Mouse (Mus musculus): ENCODE results near the gene Slc44a1. TPM values are rescaled to one million over a fixed set of nuclear protein-coding genes. Genes with fewer than 3 reads are reported as not detected.

Gene Slc44a1
- polyA plus RNA-seq, 1 experiment from 2014 or later: 37.3 TPM

GRCm38 (mm10) chr4:53516011-53516532 lies 75.9 kb downstream of the Slc44a1 start:
- 0 out of 2 replicates have a peak, but pooled peaks cover 5% of the 10 kb centered on the region for H3K36me3 ChIP-seq
- H3K9ac ChIP-seq: no peak overlapping the region
- no peak overlapping the region for H3K4me3 ChIP-seq
- ATAC-seq (ENCODE audit: insufficient number of reproducible peaks, insufficient read depth, low FRiP score, low TSS enrichment, low read depth): no peak
- H3K4me2 ChIP-seq: no peak overlapping the region
- 69% methylated on average over 6 of the region's 6 CpGs for WGBS
- peaks cover 37% of the 10 kb centered on the region for H3K4me1 ChIP-seq
- no peaks in the 10 kb centered on the region for H3K9me3 ChIP-seq
- H3K27me3 ChIP-seq: no peaks in the 10 kb centered on the region
- H3K27ac ChIP-seq: no peak overlapping the region

- ATAC-seq (ENCODE audit: insufficient number of reproducible peaks, insufficient read depth, low FRiP score, low TSS enrichment, low read depth): no peak
- H3K9me3 ChIP-seq: no peaks in the 10 kb centered on the region
- 97% methylated on average over 2 of the region's 2 CpGs for WGBS
- no peak overlapping the region for H3K4me2 ChIP-seq
- H3K4me3 ChIP-seq: no peak overlapping the region
- no peaks in the 10 kb centered on the region for H3K27me3 ChIP-seq
- H3K9ac ChIP-seq: no peak overlapping the region
- H3K27ac ChIP-seq: no peak overlapping the region
- 0 out of 2 replicates have a peak, but pooled peaks cover 5% of the 10 kb centered on the region for H3K36me3 ChIP-seq
- peaks cover 8% of the 10 kb centered on the region; the same call in 1 of the 2 replicates for H3K4me1 ChIP-seq
These were observed 79.2 kb downstream of the Slc44a1 start for GRCm38 (mm10) chr4:53519429-53519828.

- 0 out of 2 replicates have a peak, but pooled peaks cover 5% of the 10 kb centered on the region for H3K36me3 ChIP-seq
- no peak for ATAC-seq (ENCODE audit: insufficient number of reproducible peaks, insufficient read depth, low FRiP score, low TSS enrichment, low read depth)
- H3K27ac ChIP-seq: no peak overlapping the region
- no peaks in the 10 kb centered on the region for H3K9me3 ChIP-seq
- H3K4me2 ChIP-seq: no peak overlapping the region
- no peak overlapping the region for H3K9ac ChIP-seq
- H3K4me1 ChIP-seq: peaks cover 11% of the 10 kb centered on the region
- no peaks in the 10 kb centered on the region for H3K27me3 ChIP-seq
- no peak overlapping the region for H3K4me3 ChIP-seq
- WGBS: 58% methylated on average over 8 of the region's 8 CpGs
These were observed 80.8 kb downstream of the Slc44a1 start for GRCm38 (mm10) chr4:53521028-53521427.

- no peak for ATAC-seq (ENCODE audit: insufficient number of reproducible peaks, insufficient read depth, low FRiP score, low TSS enrichment, low read depth)
- Histone ChIP-seq H3K4me3 (no peak overlapping the region), H3K9me3 (no peaks in the 10 kb centered on the region), H3K27ac (no peak overlapping the region), H3K36me3 (0 out of 2 replicates have a peak, but pooled peaks cover 2% of the 10 kb centered on the region), H3K9ac (no peak overlapping the region), H3K27me3 (no peaks in the 10 kb centered on the region), H3K4me2 (no peak overlapping the region), H3K4me1 (peaks cover 15% of the 10 kb centered on the region)
- WGBS: 79% methylated on average over 8 of the region's 8 CpGs
These were observed 82.4 kb downstream of the Slc44a1 start for GRCm38 (mm10) chr4:53522655-53523054.

- 77% methylated on average over 6 of the region's 6 CpGs for WGBS
These were observed 85.3 kb downstream of the Slc44a1 start for GRCm38 (mm10) chr4:53525503-53525902.

GRCm38 (mm10) chr4:53525994-53526393 lies 85.8 kb downstream of the Slc44a1 start:
- Histone ChIP-seq H3K9me3 (no peaks in the 10 kb centered on the region), H3K27ac (no peak overlapping the region), H3K4me3 (no peak overlapping the region), H3K9ac (no peak overlapping the region), H3K27me3 (no peaks in the 10 kb centered on the region), H3K36me3 (0 out of 2 replicates have a peak, but pooled peaks cover 2% of the 10 kb centered on the region), H3K4me1 (peaks cover 15% of the 10 kb centered on the region), H3K4me2 (no peak overlapping the region)
- WGBS: 61% methylated on average over 1 of the region's 1 CpGs
- ATAC-seq (ENCODE audit: insufficient number of reproducible peaks, insufficient read depth, low FRiP score, low TSS enrichment, low read depth): no peak

More at GRCm38 (mm10) chr4:53525503-53525902, 85.3 kb downstream of the Slc44a1 start:
- no peaks in the 10 kb centered on the region for H3K27me3 ChIP-seq
- H3K9ac ChIP-seq: no peak overlapping the region
- no peaks in the 10 kb centered on the region for H3K9me3 ChIP-seq
- H3K4me3 ChIP-seq: no peak overlapping the region
- no peak for ATAC-seq (ENCODE audit: insufficient number of reproducible peaks, insufficient read depth, low FRiP score, low TSS enrichment, low read depth)
- no peak overlapping the region for H3K4me2 ChIP-seq
- 0 out of 2 replicates have a peak, but pooled peaks cover 2% of the 10 kb centered on the region for H3K36me3 ChIP-seq
- peaks cover 15% of the 10 kb centered on the region for H3K4me1 ChIP-seq
- no peak overlapping the region for H3K27ac ChIP-seq

GRCm38 (mm10) chr4:53526446-53526845 lies 86.2 kb downstream of the Slc44a1 start:
- 57% methylated on average over 2 of the region's 2 CpGs for WGBS
- Histone ChIP-seq H3K27me3 (no peaks in the 10 kb centered on the region), H3K36me3 (0 out of 2 replicates have a peak, but pooled peaks cover 2% of the 10 kb centered on the region), H3K4me1 (peaks cover 15% of the 10 kb centered on the region), H3K9me3 (no peaks in the 10 kb centered on the region), H3K9ac (no peak overlapping the region), H3K4me3 (no peak overlapping the region), H3K4me2 (no peak overlapping the region), H3K27ac (no peak overlapping the region)
- no peak for ATAC-seq (ENCODE audit: insufficient number of reproducible peaks, insufficient read depth, low FRiP score, low TSS enrichment, low read depth)

GRCm38 (mm10) chr4:53535795-53536194 lies 95.6 kb downstream of the Slc44a1 start:
- no peaks in the 10 kb centered on the region for H3K4me1 ChIP-seq
- WGBS: 90% methylated on average over 12 of the region's 12 CpGs
- no peak overlapping the region for H3K27ac ChIP-seq
- H3K36me3 ChIP-seq: no peaks in the 10 kb centered on the region; the same call in 1 of the 2 replicates
- no peaks in the 10 kb centered on the region for H3K27me3 ChIP-seq
- no peak for ATAC-seq (ENCODE audit: insufficient number of reproducible peaks, insufficient read depth, low FRiP score, low TSS enrichment, low read depth)
- no peaks in the 10 kb centered on the region for H3K9me3 ChIP-seq
- no peak overlapping the region for H3K9ac ChIP-seq
- no peak overlapping the region for H3K4me2 ChIP-seq
- H3K4me3 ChIP-seq: no peak overlapping the region

- Histone ChIP-seq H3K36me3 (peaks cover 7% of the 10 kb centered on the region), H3K4me3 (no peak overlapping the region), H3K27ac (no peak overlapping the region), H3K9ac (no peak overlapping the region), H3K9me3 (no peaks in the 10 kb centered on the region), H3K27me3 (no peaks in the 10 kb centered on the region), H3K4me2 (no peak overlapping the region), H3K4me1 (no peaks in the 10 kb centered on the region)
- no peak for ATAC-seq (ENCODE audit: insufficient number of reproducible peaks, insufficient read depth, low FRiP score, low TSS enrichment, low read depth)
These were observed 96.9 kb downstream of the Slc44a1 start for GRCm38 (mm10) chr4:53537101-53537500.

- Histone ChIP-seq H3K9ac (no peak overlapping the region), H3K27me3 (no peaks in the 10 kb centered on the region), H3K27ac (no peak overlapping the region), H3K4me3 (no peak overlapping the region), H3K4me2 (no peak overlapping the region), H3K9me3 (no peaks in the 10 kb centered on the region), H3K4me1 (no peaks in the 10 kb centered on the region), H3K36me3 (peaks cover 11% of the 10 kb centered on the region)
- WGBS: 89% methylated on average over 2 of the region's 2 CpGs
- no peak for ATAC-seq (ENCODE audit: insufficient number of reproducible peaks, insufficient read depth, low FRiP score, low TSS enrichment, low read depth)
These were observed 97.3 kb downstream of the Slc44a1 start for GRCm38 (mm10) chr4:53537539-53537938.

- WGBS: 86% methylated on average over 11 of the region's 11 CpGs
- Histone ChIP-seq H3K27me3 (no peaks in the 10 kb centered on the region), H3K4me2 (no peak overlapping the region), H3K9me3 (no peaks in the 10 kb centered on the region), H3K27ac (no peak overlapping the region), H3K4me1 (no peaks in the 10 kb centered on the region), H3K9ac (no peak overlapping the region), H3K4me3 (no peak overlapping the region), H3K36me3 (peaks cover 13% of the 10 kb centered on the region)
- ATAC-seq (ENCODE audit: insufficient number of reproducible peaks, insufficient read depth, low FRiP score, low TSS enrichment, low read depth): no peak
These were observed 98.4 kb downstream of the Slc44a1 start for GRCm38 (mm10) chr4:53538600-53538999.

GRCm38 (mm10) chr4:53539929-53540328 lies 99.7 kb downstream of the Slc44a1 start:
- 92% methylated on average over 11 of the region's 11 CpGs for WGBS
- Histone ChIP-seq H3K27ac (no peak overlapping the region), H3K9ac (no peak overlapping the region), H3K27me3 (no peaks in the 10 kb centered on the region), H3K9me3 (no peaks in the 10 kb centered on the region), H3K4me2 (no peak overlapping the region), H3K36me3 (peaks cover 19% of the 10 kb centered on the region), H3K4me3 (no peak overlapping the region), H3K4me1 (no peaks in the 10 kb centered on the region)
- ATAC-seq (ENCODE audit: insufficient number of reproducible peaks, insufficient read depth, low FRiP score, low TSS enrichment, low read depth): no peak
